Mouse (Mus musculus) mouse trophoblast stem cell (cell line): Measurements from ENCODE around the gene Znrf3.

Experiments used
- in situ Hi-C, 2 experiments: fragments of 300-500 bp; cut with MseI, MboI; formaldehyde crosslinking; loops; 2 replicates in 1 of 2; 3 replicates in 1 of 2; pipeline ENCODE4 v1.15.1; 2025

The Znrf3 gene

DNA sequence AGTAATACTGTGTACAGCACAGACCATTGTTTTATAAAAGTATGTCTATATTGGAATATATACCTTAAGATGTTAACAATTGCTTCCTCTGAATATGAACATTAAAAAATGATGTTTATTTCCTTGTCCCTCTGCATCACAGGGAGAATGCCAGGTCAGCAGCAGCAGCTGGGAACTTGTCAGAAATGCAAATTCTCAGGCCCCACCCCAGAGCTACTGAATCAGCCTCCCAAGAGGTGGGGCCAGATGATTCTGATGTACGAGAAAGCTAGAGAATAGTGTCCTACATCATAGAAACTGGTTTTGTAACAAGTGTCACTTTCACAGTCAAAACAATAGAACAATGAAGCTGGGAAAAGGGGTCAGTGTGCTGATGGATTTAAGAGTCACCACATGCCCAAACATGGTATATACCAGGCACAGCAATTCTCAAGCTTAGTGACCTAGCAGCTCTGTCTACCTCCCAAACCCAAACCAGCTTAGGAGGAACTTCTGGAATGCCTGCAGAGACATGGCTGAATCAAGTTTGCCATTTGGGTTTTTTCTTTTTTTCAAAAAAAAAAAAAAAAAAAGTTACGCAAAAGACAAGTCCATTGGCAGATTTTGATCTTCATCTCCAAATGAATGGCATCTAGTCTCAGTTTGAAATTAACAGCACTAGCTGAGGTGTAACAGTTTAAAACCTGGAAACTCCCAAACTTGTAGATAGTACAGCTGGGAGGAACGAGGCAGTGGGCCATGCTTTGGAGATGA lies 46.2 kb downstream of the Znrf3 start:
- in situ Hi-C loops = no loop called here

GRCm38 (mm10) chr11:5390969-5391831 lies 53.4 kb downstream of the Znrf3 start:
- in situ Hi-C loops = no loop called here

DNA sequence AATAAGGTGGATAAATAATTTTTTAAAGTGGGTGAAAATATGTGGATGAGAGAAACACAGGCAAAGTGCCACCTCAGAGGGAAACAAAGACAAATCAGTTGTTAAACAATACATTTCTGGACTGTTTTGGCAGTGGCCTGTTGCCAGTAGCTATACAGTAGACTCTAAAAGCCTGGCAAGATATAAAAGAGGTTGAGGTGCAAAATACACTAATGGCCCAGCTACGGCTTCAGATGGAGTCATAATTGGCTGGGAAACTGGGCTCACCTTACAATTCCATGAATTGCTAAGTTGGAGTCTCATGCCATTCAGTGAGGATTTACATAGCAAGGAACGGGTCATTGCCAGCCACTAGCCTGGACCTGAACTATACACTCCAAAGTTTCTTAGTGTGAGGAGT lies 62.0 kb downstream of the Znrf3 start:
- in situ Hi-C loops = no loop called here

DNA sequence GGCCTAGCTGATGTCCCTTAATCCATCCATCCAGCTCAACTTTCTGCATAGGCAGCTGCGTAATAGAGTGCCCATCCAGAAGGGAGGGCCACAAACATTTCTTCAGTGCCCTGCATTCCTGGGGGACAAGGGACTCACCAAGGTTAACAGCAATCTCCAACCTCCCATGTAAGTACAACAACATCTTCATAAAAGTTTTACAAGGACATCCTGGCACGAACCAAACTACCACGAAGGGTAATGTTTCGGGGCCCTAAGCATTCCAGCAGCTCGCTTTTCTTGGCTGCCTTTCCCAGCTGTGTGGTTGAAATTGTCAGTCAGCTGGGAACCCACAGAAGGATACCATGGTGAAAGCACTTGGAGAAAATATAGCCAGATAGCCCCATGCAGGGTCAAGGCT lies 63.4 kb downstream of the Znrf3 start:
- in situ Hi-C loops = no loop called here

DNA sequence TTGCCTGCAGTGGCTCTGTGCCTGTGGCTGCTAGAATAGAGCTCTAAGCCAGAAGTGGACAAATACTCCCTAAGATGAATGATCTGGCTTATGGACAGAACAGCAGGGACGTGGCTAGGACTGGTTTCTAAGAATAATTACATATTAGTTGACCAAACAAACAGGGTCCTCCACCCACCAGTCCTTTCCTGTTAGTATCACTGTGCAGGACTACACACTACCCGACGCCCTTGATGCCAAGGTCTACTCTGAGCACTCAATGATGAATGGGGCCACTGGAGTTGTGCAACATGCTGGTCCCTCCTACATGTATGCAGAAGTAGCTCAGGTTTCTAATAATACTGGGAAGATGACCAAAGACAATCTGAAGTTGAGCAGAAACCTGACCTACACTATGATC lies 64.4 kb downstream of the Znrf3 start:
- in situ Hi-C loops = no loop called here

DNA sequence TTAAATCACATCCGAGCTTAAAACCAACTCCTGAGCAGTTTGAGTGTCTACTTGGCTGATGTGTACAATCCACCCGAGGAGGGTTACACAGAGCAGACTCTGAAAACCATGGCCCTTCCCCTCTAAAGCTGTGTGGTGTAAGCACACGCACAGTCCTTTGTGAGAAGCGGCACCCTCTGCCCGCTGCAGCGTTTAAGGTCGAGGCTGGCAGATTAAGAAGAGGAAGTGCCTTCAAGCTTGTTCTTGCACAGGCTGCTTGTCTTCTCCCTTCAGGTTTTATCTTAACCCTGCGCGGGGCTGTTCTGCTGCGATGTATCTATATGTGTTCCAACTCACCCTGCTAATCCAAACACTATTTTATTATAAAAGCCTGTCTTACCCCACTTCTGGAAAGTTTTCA lies 75.5 kb downstream of the Znrf3 start:
- in situ Hi-C loops = no loop called here

GRCm38 (mm10) chr11:5368492-5368891 lies 76.2 kb downstream of the Znrf3 start:
- in situ Hi-C loops = no loop called here

DNA sequence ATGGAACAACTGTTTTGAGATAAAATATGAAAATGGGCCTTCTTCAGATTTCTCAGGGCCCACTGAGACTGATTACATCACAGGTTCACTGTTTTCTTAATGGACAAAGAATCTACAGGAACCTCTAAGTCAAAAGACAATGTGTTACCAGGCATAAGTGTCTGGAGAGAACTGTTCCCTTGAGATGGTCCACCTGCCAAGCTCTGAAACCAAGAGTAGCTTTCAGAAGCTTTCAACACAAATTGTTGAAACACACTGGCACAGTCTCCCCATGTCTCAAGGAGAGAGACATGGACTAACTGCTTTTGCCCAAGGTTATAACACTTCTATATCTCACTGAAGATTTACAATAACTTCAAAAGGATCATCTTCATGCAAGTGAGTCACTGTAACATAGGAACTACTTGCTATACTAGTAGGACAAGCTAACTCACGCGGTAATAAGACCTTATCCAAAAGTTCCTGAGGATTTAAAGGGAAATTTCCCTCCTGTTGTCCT lies 89.3 kb downstream of the Znrf3 start:
- in situ Hi-C loops = no loop called here

- in situ Hi-C loops = no loop called here
Measured at GRCm38 (mm10) chr11:5354753-5355152, 89.9 kb downstream of the Znrf3 start.

DNA sequence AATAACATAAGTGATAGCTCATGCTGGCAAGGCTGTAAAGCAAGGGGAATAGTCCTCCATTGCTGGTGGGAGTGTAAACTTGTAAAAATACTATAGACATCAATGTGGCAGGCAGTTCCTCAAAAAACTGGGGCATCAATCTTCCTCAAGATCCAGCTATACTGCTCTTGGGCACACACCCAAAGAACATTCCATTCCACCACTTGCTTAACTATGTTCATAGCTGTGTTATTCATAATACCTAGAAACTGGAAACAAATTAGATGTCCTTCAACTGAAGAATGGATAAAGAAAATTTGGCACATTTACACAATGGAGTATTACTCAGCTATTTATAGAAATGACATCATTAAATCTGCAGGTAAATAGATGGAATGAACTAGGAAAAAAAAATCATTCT lies 91.6 kb downstream of the Znrf3 start:
- in situ Hi-C loops = no loop called here

DNA sequence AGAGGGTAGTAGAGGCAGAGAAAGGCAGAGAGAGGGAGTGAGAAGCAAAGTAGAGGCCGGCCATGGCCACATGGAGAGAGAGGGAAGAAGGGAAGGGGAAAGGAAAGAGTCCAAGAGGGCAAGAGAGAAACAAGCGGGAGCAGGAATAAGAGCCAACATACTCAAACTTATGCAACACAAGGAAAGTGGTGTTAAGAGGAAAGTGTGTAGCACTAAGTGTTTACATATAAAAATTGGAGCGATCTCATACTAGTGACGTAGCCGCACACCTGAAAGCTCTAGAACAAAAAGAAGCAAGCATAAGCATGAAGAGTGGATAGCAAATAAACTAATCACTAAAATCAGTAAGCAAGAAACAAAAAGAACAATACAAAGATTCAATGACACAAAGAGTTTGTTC lies 95.2 kb downstream of the Znrf3 start:
- in situ Hi-C loops = no loop called here

- in situ Hi-C loops = no loop called here
Measured at GRCm38 (mm10) chr11:5346845-5347640, 97.6 kb downstream of the Znrf3 start.

- in situ Hi-C loops = no loop called here
Measured at GRCm38 (mm10) chr11:5343748-5344147, 100.9 kb downstream of the Znrf3 start.

GRCm38 (mm10) chr11:5339732-5340131 lies 104.9 kb downstream of the Znrf3 start:
- in situ Hi-C loops = no loop called here

DNA sequence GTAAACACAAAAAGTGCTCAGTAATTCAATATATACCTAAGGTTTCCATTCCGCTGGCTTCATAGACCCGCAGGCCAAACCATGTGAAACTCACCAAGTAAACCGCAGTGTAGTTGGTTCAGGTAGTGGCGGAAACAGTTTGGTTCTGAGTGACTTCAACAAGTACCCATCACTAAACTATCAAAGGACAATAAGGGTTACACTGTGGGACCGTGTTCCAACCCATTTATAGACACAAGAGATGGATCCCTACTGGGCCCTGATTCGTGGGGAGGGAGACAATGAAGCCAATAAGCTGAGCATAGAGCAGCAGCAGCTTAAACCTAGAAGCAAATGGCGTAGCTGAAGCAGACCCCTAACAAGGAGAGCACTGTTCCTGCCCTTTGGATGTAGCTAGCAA lies 107.8 kb downstream of the Znrf3 start:
- in situ Hi-C loops = no loop called here

DNA sequence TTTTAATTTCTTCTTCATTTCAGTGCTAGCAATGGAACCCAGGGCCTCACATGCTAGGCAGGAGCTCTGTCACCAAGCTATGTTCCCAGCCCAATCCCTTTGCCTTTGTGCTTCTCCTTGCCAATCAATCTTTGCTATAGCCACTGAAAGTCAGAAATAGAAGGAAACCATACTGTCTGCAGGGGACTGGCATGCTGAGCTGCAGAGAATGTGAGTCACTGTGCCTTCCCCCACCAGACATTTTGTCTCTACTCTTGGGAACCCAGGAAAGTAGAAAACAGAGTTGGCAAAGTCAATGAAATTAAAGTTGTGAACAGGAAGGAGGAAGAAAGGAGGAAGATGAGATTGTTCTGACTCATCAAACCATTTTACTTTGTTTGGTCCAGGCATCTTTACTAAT lies 108.4 kb downstream of the Znrf3 start:
- in situ Hi-C loops = no loop called here

GRCm38 (mm10) chr11:5330851-5331250 lies 113.8 kb downstream of the Znrf3 start:
- in situ Hi-C loops = no loop called here

- in situ Hi-C loops = no loop called here
Measured at GRCm38 (mm10) chr11:5327693-5328092, 117.0 kb downstream of the Znrf3 start.

DNA sequence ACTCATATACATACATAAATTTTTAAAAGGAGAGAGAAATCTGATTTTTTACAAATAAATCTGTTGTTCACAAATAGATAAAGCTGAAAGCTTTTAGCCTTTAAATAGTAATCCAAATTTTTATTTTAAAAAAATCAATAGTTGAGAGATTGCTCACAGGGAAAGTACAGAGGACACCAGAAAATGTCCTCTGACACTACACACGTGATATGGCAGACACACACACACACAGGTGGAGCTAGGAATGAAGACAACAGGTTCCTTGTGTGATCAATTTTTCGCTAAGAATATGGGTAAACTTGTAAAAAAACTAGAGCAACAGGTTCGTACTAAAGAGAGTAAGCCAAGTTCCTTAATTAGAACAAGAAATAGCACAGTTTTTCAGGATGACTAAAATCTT lies 118.4 kb downstream of the Znrf3 start:
- in situ Hi-C loops = no loop called here

DNA sequence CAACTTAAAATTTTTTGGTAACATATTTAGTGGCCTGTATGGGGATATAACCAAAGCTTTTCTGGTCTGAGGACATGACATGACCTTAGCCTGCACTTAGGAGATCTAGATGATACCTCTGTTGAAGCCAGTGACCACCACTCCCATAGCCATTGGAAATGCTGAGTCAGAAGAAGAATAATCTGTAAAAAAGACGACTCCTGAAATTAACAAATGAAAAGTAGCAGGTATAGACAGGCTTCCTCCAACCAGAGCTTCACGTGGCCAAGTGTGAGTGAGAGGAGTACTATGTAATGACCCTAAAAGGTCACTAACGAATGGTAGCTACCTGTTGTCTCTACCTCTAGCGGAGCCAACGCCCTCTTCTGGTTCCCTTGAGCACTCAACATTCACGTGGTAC lies 119.4 kb downstream of the Znrf3 start:
- in situ Hi-C loops = no loop called here

DNA sequence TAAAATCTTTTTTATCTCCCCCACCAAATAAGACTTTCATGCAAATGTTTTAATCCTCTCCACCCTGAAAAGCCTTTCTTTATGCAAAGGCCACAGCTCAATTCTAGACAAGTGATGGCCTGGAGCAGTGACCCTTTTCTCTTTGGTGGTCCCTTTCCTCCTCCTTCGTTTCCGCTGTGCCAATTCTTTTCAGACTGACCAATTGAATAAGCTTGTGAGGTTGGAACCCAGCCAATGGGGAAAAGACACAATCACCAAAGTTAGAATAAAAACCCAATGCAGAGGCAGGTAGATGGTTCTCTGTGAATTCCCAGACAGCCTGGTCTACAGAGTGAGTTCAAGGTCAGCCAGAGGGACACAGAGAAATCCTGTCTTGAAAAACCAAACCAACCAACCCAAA lies 120.4 kb downstream of the Znrf3 start:
- in situ Hi-C loops = no loop called here

- in situ Hi-C loops = no loop called here
Measured at GRCm38 (mm10) chr11:5321687-5322086, 123.0 kb downstream of the Znrf3 start.
